Mouse (Mus musculus) kidney, embryonic 16.5 days (tissue): ENCODE results near the gene Dock10. TPM values are rescaled to one million over a fixed set of nuclear protein-coding genes. Genes with fewer than 3 reads are reported as not detected.

ENCODE experiments used
- ATAC-seq: fragments of 200-750 bp; cut with Nextera tagmentation; 2 replicates; pipeline ENCODE4 v1.8.0; 2017; ENCODE audit warnings: moderate TSS enrichment; ENCODE audit not compliant: low FRiP score, low TSS enrichment
- H3K27ac ChIP-seq: fragments of 300-500 bp; sonication (generic); 2 replicates; pipeline ENCODE4 v1.5.1; 2014; ENCODE audit warnings: low read length
- H3K27me3 ChIP-seq: fragments of 300-500 bp; sonication (generic); 2 replicates; pipeline ENCODE4 v1.6.1; 2014; ENCODE audit warnings: low read length, control low read depth, mixed read lengths; ENCODE audit not compliant: insufficient read depth
- H3K36me3 ChIP-seq: fragments of 300-500 bp; sonication (generic); 2 replicates; pipeline ENCODE4 v1.6.1; 2014; ENCODE audit warnings: low read length, control low read depth, mixed read lengths; ENCODE audit not compliant: insufficient read depth
- H3K4me1 ChIP-seq: fragments of 300-500 bp; sonication (generic); 2 replicates; pipeline ENCODE4 v1.6.1; 2014; ENCODE audit warnings: low read length, control low read depth, mixed read lengths; ENCODE audit not compliant: insufficient read depth
- H3K4me2 ChIP-seq: fragments of 300-500 bp; sonication (generic); replicated peaks from 2 replicates; pipeline ENCODE4 v1.6.1; 2014; ENCODE audit warnings: low read depth, low read length
- H3K4me3 ChIP-seq: fragments of 300-500 bp; sonication (generic); 2 replicates; pipeline ENCODE4 v1.5.1; 2014; ENCODE audit warnings: mild to moderate bottlenecking, low read length
- H3K9ac ChIP-seq: fragments of 300-500 bp; sonication (generic); replicated peaks from 2 replicates; pipeline ENCODE4 v1.6.1; 2014; ENCODE audit warnings: low read length
- H3K9me3 ChIP-seq: fragments of 300-500 bp; sonication (generic); 2 replicates; pipeline ENCODE4 v1.6.1; 2016; ENCODE audit warnings: low read length, control low read depth
- WGBS: fragments of 180-500 bp; shearing (Covaris S2); extraction: QIAGEN DNeasy Blood & Tissue Kit; methylation state at CpG from one replicate; pipeline ENCODE4 v1.1.7; 2014; 5-methylcytosine and 5-hydroxymethylcytosine counted together
- polyA plus RNA-seq: library from polyadenylated mRNA; unstranded; fragments of >200 nt; fragmentation: Nextera tagmentation; extraction: Ambion mirVana; gene quantifications from 2 replicates; pipeline ENCODE4 v1.2.1, GENCODE M21; 2015

The Dock10 gene
- polyA plus RNA-seq, 1 experiment from 2014 or later, result 3.7 TPM

DNA sequence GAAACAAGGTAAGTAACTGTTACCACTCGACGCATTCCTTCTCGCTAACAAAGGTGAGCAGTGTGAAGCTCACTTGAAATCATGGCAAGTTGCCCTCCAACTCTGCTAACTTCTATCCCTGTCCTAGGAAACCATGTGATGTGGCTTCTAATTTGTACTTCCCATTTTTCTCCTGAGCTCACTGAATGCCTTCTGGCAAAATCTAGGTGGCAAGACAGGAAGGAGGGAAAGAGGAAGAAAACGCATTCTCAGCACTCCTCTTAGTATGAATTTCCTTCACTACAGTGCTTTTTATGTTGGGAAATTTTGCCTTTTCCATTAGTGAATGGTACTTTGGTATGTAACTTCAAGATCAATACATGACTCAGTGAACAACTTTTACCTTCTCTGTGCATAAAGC, 131.5 kb downstream of the Dock10 start:
- H3K4me2 ChIP-seq, result no peak overlapping the region
- H3K36me3 ChIP-seq, result no peaks in the 10 kb centered on the region
- no peaks in the 10 kb centered on the region for H3K4me1 ChIP-seq
- ATAC-seq, result no peak
- no peaks in the 10 kb centered on the region for H3K9me3 ChIP-seq
- WGBS, result 86% methylated on average over 4 of the region's 4 CpGs
- no peak overlapping the region for H3K9ac ChIP-seq
- H3K4me3 ChIP-seq, result no peak overlapping the region
- no peaks in the 10 kb centered on the region for H3K27me3 ChIP-seq
- H3K27ac ChIP-seq, result no peak overlapping the region

DNA sequence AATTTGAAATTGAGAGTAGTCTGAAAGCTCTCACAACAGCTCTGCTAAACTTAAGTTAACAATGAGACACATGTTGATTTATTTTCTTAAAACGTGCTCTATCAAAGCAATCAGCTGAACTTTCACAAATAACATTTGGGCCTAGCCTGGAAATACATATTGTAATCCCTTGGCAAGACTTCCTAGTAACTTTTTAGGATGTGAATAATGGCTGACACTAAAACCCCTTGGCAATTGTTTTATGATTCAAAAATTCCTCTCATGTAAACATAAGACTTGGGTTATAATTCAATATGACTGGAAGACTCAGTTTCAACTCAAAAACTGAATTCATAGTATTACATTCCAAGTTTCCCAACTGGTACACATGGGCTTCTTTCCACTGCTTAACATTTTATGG, 133.0 kb downstream of the Dock10 start:
- Histone ChIP-seq H3K27ac (no peak overlapping the region), H3K27me3 (no peaks in the 10 kb centered on the region), H3K4me1 (no peaks in the 10 kb centered on the region), H3K4me3 (no peak overlapping the region), H3K9ac (no peak overlapping the region), H3K36me3 (no peaks in the 10 kb centered on the region), H3K4me2 (no peak overlapping the region), H3K9me3 (no peaks in the 10 kb centered on the region)
- ATAC-seq, result no peak
- WGBS, result 44% methylated on average over 1 of the region's 1 CpGs

GRCm38 (mm10) chr1:80624552-80624951, 133.8 kb downstream of the Dock10 start:
- H3K27me3 ChIP-seq, result no peaks in the 10 kb centered on the region
- H3K9me3 ChIP-seq, result no peaks in the 10 kb centered on the region
- H3K4me3 ChIP-seq, result no peak overlapping the region
- ATAC-seq, result no peak
- 84% methylated on average over 4 of the region's 4 CpGs for WGBS
- no peak overlapping the region for H3K9ac ChIP-seq
- H3K36me3 ChIP-seq, result no peaks in the 10 kb centered on the region
- no peaks in the 10 kb centered on the region for H3K4me1 ChIP-seq
- H3K4me2 ChIP-seq, result no peak overlapping the region
- no peak overlapping the region for H3K27ac ChIP-seq

DNA sequence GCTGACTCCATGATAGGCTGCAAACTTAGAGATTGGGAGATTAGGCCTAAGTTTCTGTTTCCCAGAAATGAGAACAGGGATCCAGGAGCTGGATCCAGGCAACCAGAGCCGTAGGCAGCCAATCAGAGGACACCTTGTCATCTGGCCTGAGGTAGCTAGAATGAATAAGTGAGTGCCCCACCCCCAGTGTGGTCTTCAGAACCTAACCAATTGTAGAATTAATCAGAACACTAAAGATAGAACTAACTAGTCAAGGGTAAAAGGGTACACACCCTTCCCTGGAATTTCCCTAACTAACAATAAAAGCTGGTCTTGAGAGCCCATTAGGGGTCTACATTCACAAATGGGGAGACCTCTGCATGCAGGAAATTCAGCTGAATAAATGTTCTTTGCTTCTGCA, 135.7 kb downstream of the Dock10 start:
- Histone ChIP-seq H3K36me3 (no peaks in the 10 kb centered on the region), H3K27me3 (no peaks in the 10 kb centered on the region), H3K4me1 (no peaks in the 10 kb centered on the region), H3K27ac (no peak overlapping the region), H3K9ac (no peak overlapping the region), H3K4me2 (no peak overlapping the region), H3K4me3 (no peak overlapping the region), H3K9me3 (no peaks in the 10 kb centered on the region)
- ATAC-seq, result no peak
- 89% methylated on average over 1 of the region's 1 CpGs for WGBS

- whole genome bisulfite sequencing, result 73% methylated on average over 2 of the region's 2 CpGs
- Histone ChIP-seq H3K9ac (no peak overlapping the region), H3K4me1 (no peaks in the 10 kb centered on the region), H3K27ac (no peak overlapping the region), H3K36me3 (no peaks in the 10 kb centered on the region), H3K4me3 (no peak overlapping the region), H3K9me3 (no peaks in the 10 kb centered on the region), H3K4me2 (no peak overlapping the region), H3K27me3 (no peaks in the 10 kb centered on the region)
- ATAC-seq, result no peak
Measured at GRCm38 (mm10) chr1:80619100-80619499, 139.2 kb downstream of the Dock10 start.

DNA sequence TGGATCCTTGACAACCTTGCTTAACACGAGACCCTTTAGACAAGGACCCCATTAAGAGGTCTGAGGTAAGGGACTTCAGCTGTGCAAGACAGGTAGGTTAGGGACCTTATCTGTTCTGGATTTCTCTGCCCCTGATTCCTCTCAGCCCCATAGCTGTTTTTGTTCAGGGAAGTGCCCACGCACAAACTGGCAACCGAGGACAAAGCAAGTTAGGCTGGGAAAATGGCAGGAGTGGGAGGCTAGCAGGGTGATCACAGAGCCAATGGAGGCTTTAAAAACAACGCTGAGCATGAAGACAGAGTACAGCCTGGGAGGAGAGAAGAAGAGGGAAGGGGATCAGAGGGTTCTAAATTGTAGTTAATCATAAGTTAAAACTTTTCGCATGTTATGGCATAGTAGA, 141.7 kb downstream of the Dock10 start:
- WGBS, result 77% methylated on average over 5 of the region's 5 CpGs
- H3K9ac ChIP-seq, result no peak overlapping the region

GRCm38 (mm10) chr1:80614750-80615149, 143.6 kb downstream of the Dock10 start:
- ATAC-seq, result no peak

More for the DNA sequence above, 141.7 kb downstream of the Dock10 start:
- H3K27me3 ChIP-seq, result no peaks in the 10 kb centered on the region
- no peaks in the 10 kb centered on the region for H3K9me3 ChIP-seq
- no peaks in the 10 kb centered on the region for H3K4me1 ChIP-seq
- no peak overlapping the region for H3K4me2 ChIP-seq
- no peak overlapping the region for H3K27ac ChIP-seq
- H3K4me3 ChIP-seq, result no peak overlapping the region
- H3K36me3 ChIP-seq, result no peaks in the 10 kb centered on the region
- ATAC-seq, result no peak

DNA sequence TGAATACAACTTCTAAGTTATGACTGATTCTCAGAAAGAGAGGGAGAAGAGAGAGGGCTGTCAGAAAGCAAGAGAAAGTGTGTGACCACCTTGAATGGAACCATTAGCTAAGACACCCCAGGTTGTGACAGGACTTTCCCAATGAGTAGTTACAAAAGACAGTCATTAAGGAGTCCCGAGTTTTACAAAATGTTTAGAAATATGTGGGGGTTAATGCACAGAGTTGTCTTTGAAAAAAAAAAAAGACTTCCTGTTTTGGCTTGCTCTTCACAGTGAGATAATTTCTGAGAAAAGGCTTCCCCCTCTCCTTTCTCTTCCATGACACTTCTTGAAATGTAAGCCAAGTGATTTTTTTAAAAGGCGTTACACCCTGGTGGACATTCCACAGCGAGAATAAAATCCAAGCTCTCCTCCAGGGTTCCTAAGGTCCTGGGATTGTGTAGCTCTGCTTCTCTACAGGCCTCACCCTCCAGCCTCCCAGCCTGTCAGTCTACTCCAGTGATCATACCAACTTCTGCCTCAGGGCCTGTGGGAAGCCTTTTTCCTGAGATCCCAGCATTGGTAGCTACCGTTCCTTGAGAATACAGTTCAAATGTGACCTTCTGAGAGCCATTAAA, 144.8 kb downstream of the Dock10 start:
- no peak for ATAC-seq
- Histone ChIP-seq H3K27me3 (no peaks in the 10 kb centered on the region), H3K27ac (no peak overlapping the region), H3K36me3 (no peaks in the 10 kb centered on the region), H3K9me3 (no peaks in the 10 kb centered on the region), H3K9ac (no peak overlapping the region), H3K4me2 (no peak overlapping the region), H3K4me3 (no peak overlapping the region), H3K4me1 (no peaks in the 10 kb centered on the region)
- WGBS, result 78% methylated on average over 4 of the region's 4 CpGs

More at GRCm38 (mm10) chr1:80614750-80615149, 143.6 kb downstream of the Dock10 start:
- H3K9ac ChIP-seq, result no peak overlapping the region
- H3K4me3 ChIP-seq, result no peak overlapping the region
- no peaks in the 10 kb centered on the region for H3K27me3 ChIP-seq
- 94% methylated on average over 5 of the region's 5 CpGs for WGBS
- H3K36me3 ChIP-seq, result no peaks in the 10 kb centered on the region
- no peaks in the 10 kb centered on the region for H3K9me3 ChIP-seq
- no peak overlapping the region for H3K27ac ChIP-seq
- H3K4me1 ChIP-seq, result no peaks in the 10 kb centered on the region
- no peak overlapping the region for H3K4me2 ChIP-seq

GRCm38 (mm10) chr1:80607546-80607945, 150.8 kb downstream of the Dock10 start:
- Histone ChIP-seq H3K9ac (no peak overlapping the region), H3K4me2 (no peak overlapping the region), H3K27ac (no peak overlapping the region), H3K36me3 (no peaks in the 10 kb centered on the region), H3K27me3 (no peaks in the 10 kb centered on the region), H3K4me3 (no peak overlapping the region), H3K4me1 (no peaks in the 10 kb centered on the region), H3K9me3 (no peaks in the 10 kb centered on the region)
- WGBS, result 72% methylated on average over 4 of the region's 4 CpGs
- no peak for ATAC-seq

DNA sequence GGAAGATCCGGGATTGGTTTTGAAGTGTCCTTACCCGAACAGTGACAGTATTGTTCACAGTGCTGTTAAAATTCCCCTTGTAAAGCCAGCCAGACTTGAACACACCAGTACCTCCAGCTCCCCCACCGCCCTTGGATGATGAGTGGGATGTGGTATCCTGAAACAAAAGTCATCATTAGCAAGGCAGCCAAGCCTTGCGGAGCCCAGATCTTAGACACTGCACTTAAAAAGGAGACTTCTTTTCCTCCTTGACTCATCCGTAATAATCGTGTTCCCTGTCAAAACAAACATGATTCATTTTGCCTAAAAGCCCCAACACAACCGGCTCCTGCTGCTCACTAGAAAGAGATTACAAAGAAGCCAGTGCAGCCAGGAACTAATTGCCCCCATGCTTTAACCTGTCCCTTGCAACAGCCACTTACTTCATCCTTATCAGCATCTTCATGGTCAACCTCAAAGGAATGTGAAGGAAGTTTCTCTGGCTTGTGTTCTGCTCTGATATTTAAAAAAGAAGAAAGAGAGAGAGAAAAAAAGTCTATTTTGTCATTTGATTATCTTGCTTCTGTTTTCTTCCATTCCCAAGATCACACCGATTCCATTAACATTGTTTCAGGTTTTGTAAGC, 152.1 kb downstream of the Dock10 start:
- no peak overlapping the region for H3K9ac ChIP-seq
- no peaks in the 10 kb centered on the region for H3K9me3 ChIP-seq
- no peak overlapping the region for H3K4me3 ChIP-seq
- no peaks in the 10 kb centered on the region for H3K36me3 ChIP-seq
- no peaks in the 10 kb centered on the region for H3K27me3 ChIP-seq
- H3K4me2 ChIP-seq, result no peak overlapping the region
- no peak for ATAC-seq
- no peak overlapping the region for H3K27ac ChIP-seq
- WGBS, result 46% methylated on average over 8 of the region's 8 CpGs
- H3K4me1 ChIP-seq, result no peaks in the 10 kb centered on the region
